Mouse (Mus musculus): ENCODE measurements at regions not wholly inside any gene's neighbourhood (a gene's known extent, or its start where the extent isn't known, plus 50 kb on each side); places are given as distances from the start of the nearest gene placed in this dataset.

GRCm38 (mm10) chr13:72800021-72800420, 171.4 kb downstream of the Irx2 start:
- no peak for TF ChIP-seq CTCF (IDR thresholded peaks at IDR 0.05; ENCODE audit: low read depth, low read length)
- TF ChIP-seq TAL1 (conservative IDR thresholded peaks at IDR 0.05; ENCODE audit: low read depth, low read length), result no peak
- TF ChIP-seq GATA1 (IDR thresholded peaks at IDR 0.05; ENCODE audit: borderline replicate concordance, low read length), result no peak
- no peak for TF ChIP-seq POLR2AphosphoS5 (IDR thresholded peaks at IDR 0.05; ENCODE audit: insufficient replicate concordance, low read depth, low read length)

Measured in G1E (cell line).